Mouse (Mus musculus) C2C12 (cell line): ENCODE results near the gene Il1rap. TPM values are rescaled to one million over a fixed set of nuclear protein-coding genes. Genes with fewer than 3 reads are reported as not detected.

Experiments used
- H3K27me3 ChIP-seq: one replicate; pipeline ENCODE4 v1.6.1; 2011; ENCODE audit not compliant: control insufficient read depth, insufficient read depth, insufficient read length
- H3K36me3 ChIP-seq: one replicate; pipeline ENCODE4 v1.6.1; 2011; ENCODE audit not compliant: control insufficient read depth, insufficient read depth
- H3K4me3 ChIP-seq: one replicate; pipeline ENCODE4 v1.5.1; 2011; ENCODE audit warnings: mild to moderate bottlenecking, control low read depth; ENCODE audit not compliant: poor library complexity, insufficient read depth, severe bottlenecking
- H3K79me2 ChIP-seq: one replicate; pipeline ENCODE4 v1.6.1; 2011; ENCODE audit not compliant: control insufficient read depth, insufficient read depth
- H3K79me3 ChIP-seq: one replicate; pipeline ENCODE4 v1.6.1; 2011; ENCODE audit warnings: low read depth, control low read depth
- H3ac ChIP-seq: one replicate; pipeline ENCODE3; 2011; ENCODE audit warnings: low read depth; ENCODE audit not compliant: control insufficient read depth, insufficient read length
- CEBPB ChIP-seq: IDR thresholded peaks from one replicate; pipeline ENCODE4 v1.6.1; 2011; ENCODE audit warnings: low read depth, mild to moderate bottlenecking, control low read depth, moderate library complexity
- CTCF ChIP-seq: IDR thresholded peaks from one replicate; pipeline ENCODE4 v1.5.1; 2011; ENCODE audit not compliant: control insufficient read depth, insufficient read depth, insufficient read length
- FOSL1 ChIP-seq: IDR thresholded peaks from one replicate; pipeline ENCODE4 v1.8.0; 2011; ENCODE audit warnings: mild to moderate bottlenecking, low read length; ENCODE audit not compliant: poor library complexity, insufficient read depth, severe bottlenecking
- MAX ChIP-seq: IDR thresholded peaks from one replicate; pipeline ENCODE4 v1.6.1; 2011; ENCODE audit warnings: mild to moderate bottlenecking, control low read depth
- MYOD1 ChIP-seq: IDR thresholded peaks from one replicate; pipeline ENCODE4 v1.6.1; 2011; ENCODE audit warnings: low read depth; ENCODE audit not compliant: control insufficient read depth, insufficient read length
- MYOG ChIP-seq: IDR thresholded peaks from one replicate; pipeline ENCODE4 v1.6.1; 2011; ENCODE audit not compliant: control insufficient read depth, insufficient read length; ENCODE audit errors: extremely low read depth
- USF1 ChIP-seq: IDR thresholded peaks from one replicate; pipeline ENCODE4 v1.6.1; 2011; ENCODE audit warnings: low read depth, mild to moderate bottlenecking, control low read depth, moderate library complexity
- polyA plus RNA-seq: library from polyadenylated mRNA; unstranded; fragments of >200 nt; fragmentation: generic; extraction: Trizol; gene quantifications from one replicate; pipeline ENCODE4 v1.2.1, GENCODE M21; 2012; ENCODE audit warnings: missing spikeins

The Il1rap gene
- polyA plus RNA-seq, 1 experiment: 1.5 TPM

DNA sequence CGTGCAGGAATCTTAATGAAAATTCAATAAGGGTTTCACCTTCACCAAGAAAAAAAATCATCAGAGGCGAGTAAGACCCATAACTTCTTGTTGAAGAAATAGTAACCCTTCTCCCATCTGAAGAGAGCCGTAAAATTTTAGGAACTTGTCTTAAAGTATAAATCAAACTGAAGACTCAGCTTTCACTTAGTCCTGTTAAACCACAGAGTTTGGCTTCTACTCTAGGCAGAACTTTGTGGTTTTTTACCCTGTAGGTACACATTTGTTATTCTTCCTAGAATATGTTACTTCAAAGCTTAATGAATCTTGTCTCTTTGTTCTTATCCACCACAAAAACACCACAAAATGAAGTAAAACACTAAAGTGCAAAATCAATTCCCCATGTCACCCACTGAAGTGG, 29.3 kb upstream of the Il1rap start:
- Histone ChIP-seq H3K36me3 (no peaks in the 10 kb centered on the region), H3K4me3 (no peak overlapping the region), H3K27me3 (no peaks in the 10 kb centered on the region), H3K79me2 (no peaks in the 10 kb centered on the region), H3ac (no peak overlapping the region), H3K79me3 (no peaks in the 10 kb centered on the region)
- no peak for TF ChIP-seq USF1
- no peak for TF ChIP-seq FOSL1
- no peak for TF ChIP-seq MYOD1
- TF ChIP-seq CTCF: no peak
- TF ChIP-seq MYOG: no peak
- no peak for TF ChIP-seq MAX
- no peak for TF ChIP-seq CEBPB

DNA sequence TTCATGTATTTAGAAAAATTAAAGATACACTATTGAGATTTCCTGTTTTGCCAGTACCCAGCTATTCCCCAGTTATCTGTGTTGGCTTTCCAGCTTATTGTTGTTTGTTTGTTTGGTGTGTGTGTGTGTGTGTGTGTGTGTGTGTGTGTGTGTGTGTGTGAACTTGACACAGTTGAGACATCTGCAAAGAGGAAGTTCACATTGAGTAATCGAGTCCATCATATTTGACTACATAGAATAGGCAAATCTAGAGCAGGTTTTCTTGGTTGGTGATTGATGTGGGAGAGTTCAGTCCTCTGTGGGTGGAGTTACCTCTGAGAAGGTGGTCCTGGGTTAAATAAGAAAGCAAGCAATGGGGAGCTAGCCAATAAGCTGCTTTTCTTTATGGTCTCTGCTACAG, 22.7 kb upstream of the Il1rap start:
- Histone ChIP-seq H3K79me2 (no peaks in the 10 kb centered on the region), H3K27me3 (no peaks in the 10 kb centered on the region), H3K79me3 (no peaks in the 10 kb centered on the region), H3ac (no peak overlapping the region), H3K4me3 (no peak overlapping the region), H3K36me3 (no peaks in the 10 kb centered on the region)
- TF ChIP-seq CEBPB (no peak), CTCF (no peak)

DNA sequence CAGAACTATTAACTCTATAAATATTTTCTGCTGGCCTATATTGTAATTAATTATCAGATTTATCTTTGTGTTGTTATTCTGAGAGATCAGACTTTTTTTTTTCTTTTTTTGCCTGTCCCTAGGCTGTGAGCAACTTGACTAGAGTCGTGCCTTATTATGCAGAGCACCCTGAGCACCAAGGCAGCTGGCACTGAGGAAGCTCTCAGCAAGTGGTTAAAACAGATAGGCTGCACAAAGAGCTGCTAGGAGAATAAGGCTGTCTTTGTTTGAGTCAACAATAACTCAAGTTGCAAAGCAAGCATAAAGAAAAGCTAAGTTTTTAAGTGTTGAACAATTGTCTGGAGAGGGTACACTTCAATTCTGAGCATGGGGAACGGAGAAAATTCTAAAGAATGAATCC, 19.8 kb upstream of the Il1rap start:
- TF ChIP-seq CEBPB (no peak), FOSL1 (no peak), CTCF (no peak), MYOD1 (no peak), USF1 (no peak), MAX (no peak)
- Histone ChIP-seq H3ac (no peak overlapping the region), H3K79me3 (no peaks in the 10 kb centered on the region), H3K27me3 (no peaks in the 10 kb centered on the region), H3K4me3 (no peak overlapping the region), H3K36me3 (no peaks in the 10 kb centered on the region), H3K79me2 (no peaks in the 10 kb centered on the region)

- TF ChIP-seq MAX: no peak
- no peak for TF ChIP-seq CEBPB
- no peak for TF ChIP-seq MYOG
- no peak for TF ChIP-seq MYOD1
- TF ChIP-seq CTCF: no peak
- TF ChIP-seq USF1: no peak
- no peak for TF ChIP-seq FOSL1
- Histone ChIP-seq H3K27me3 (no peaks in the 10 kb centered on the region), H3K36me3 (no peaks in the 10 kb centered on the region), H3K79me2 (no peaks in the 10 kb centered on the region), H3ac (no peak overlapping the region), H3K79me3 (no peaks in the 10 kb centered on the region), H3K4me3 (no peak overlapping the region)
These were observed 18.7 kb upstream of the Il1rap start for GRCm38 (mm10) chr16:26562771-26563170.

GRCm38 (mm10) chr16:26569387-26569978, 12.0 kb upstream of the Il1rap start:
- no peak for TF ChIP-seq MYOD1
- no peak for TF ChIP-seq MAX
- no peak for TF ChIP-seq CEBPB
- TF ChIP-seq MYOG: no peak
- no peak for TF ChIP-seq FOSL1

GRCm38 (mm10) chr16:26571836-26572235, 9.7 kb upstream of the Il1rap start:
- H3K79me2 ChIP-seq: no peaks in the 10 kb centered on the region
- no peak overlapping the region for H3ac ChIP-seq
- H3K4me3 ChIP-seq: no peak overlapping the region
- no peaks in the 10 kb centered on the region for H3K36me3 ChIP-seq
- H3K27me3 ChIP-seq: no peaks in the 10 kb centered on the region
- H3K79me3 ChIP-seq: no peaks in the 10 kb centered on the region
- TF ChIP-seq FOSL1: no peak
- TF ChIP-seq MAX: no peak
- no peak for TF ChIP-seq USF1
- no peak for TF ChIP-seq CTCF
- no peak for TF ChIP-seq CEBPB
- no peak for TF ChIP-seq MYOD1
- no peak for TF ChIP-seq MYOG

More at GRCm38 (mm10) chr16:26569387-26569978, 12.0 kb upstream of the Il1rap start:
- Histone ChIP-seq H3K36me3 (no peaks in the 10 kb centered on the region), H3K79me3 (no peaks in the 10 kb centered on the region), H3K79me2 (no peaks in the 10 kb centered on the region), H3K4me3 (no peak overlapping the region), H3ac (no peak overlapping the region), H3K27me3 (no peaks in the 10 kb centered on the region)
